Mouse (Mus musculus) midbrain, embryonic 11.5 days (tissue): ENCODE measurements around the gene Ryk. TPM values are rescaled to one million over a fixed set of nuclear protein-coding genes. Genes with fewer than 3 reads are reported as not detected.

ENCODE experiments used
- ATAC-seq: fragments of 200-750 bp; cut with Nextera tagmentation; 2 replicates; pipeline ENCODE4 v1.8.0; 2017; ENCODE audit warnings: moderate TSS enrichment, moderate library complexity; ENCODE audit not compliant: low FRiP score
- DNase-seq: peaks from one replicate; pipeline ENCODE4 v3.0.0; 2015; ENCODE audit warnings: low spot score; ENCODE audit errors: missing footprints
- H3K27ac ChIP-seq: fragments of 300-500 bp; sonication (generic); 2 replicates; pipeline ENCODE4 v1.5.1; 2014; ENCODE audit warnings: low read depth, low read length
- H3K27me3 ChIP-seq: fragments of 300-500 bp; sonication (generic); 2 replicates; pipeline ENCODE4 v1.6.1; 2014; ENCODE audit warnings: mild to moderate bottlenecking, low read length, moderate library complexity, mixed read lengths; ENCODE audit not compliant: control insufficient read depth, insufficient read depth
- H3K36me3 ChIP-seq: fragments of 300-500 bp; sonication (generic); 2 replicates; pipeline ENCODE4 v1.6.1; 2014; ENCODE audit warnings: mild to moderate bottlenecking, low read length, moderate library complexity, mixed read lengths; ENCODE audit not compliant: control insufficient read depth, insufficient read depth
- H3K4me1 ChIP-seq: fragments of 300-500 bp; sonication (generic); 2 replicates; pipeline ENCODE4 v1.6.1; 2014; ENCODE audit warnings: low read length; ENCODE audit not compliant: control insufficient read depth, insufficient read depth
- H3K4me2 ChIP-seq: fragments of 300-500 bp; sonication (generic); 2 replicates; pipeline ENCODE4 v1.6.1; 2014; ENCODE audit warnings: mild to moderate bottlenecking, moderate library complexity
- H3K4me3 ChIP-seq: fragments of 300-500 bp; sonication (generic); 2 replicates; pipeline ENCODE4 v1.5.1; 2014; ENCODE audit warnings: low read depth, low read length
- H3K9ac ChIP-seq: fragments of 300-500 bp; sonication (generic); 2 replicates; pipeline ENCODE4 v1.6.1; 2014; ENCODE audit warnings: low read length
- H3K9me3 ChIP-seq: fragments of 300-500 bp; sonication (generic); 2 replicates; pipeline ENCODE4 v1.6.1; 2016; ENCODE audit warnings: low read length; ENCODE audit not compliant: control insufficient read depth
- WGBS: fragments of 180-500 bp; shearing (Covaris S2); extraction: QIAGEN DNeasy Blood & Tissue Kit; methylation state at CpG from one replicate; pipeline ENCODE4 v1.1.7; 2014; 5-methylcytosine and 5-hydroxymethylcytosine counted together
- polyA plus RNA-seq: library from polyadenylated mRNA; unstranded; fragments of >200 nt; fragmentation: Nextera tagmentation; extraction: Ambion mirVana; gene quantifications from 2 replicates; pipeline ENCODE4 v1.2.1, GENCODE M21; 2014

Ryk gene
- polyA plus RNA-seq, 1 experiment from 2014 or later = 27.1 TPM

- Histone ChIP-seq H3K36me3 (no peaks in the 10 kb centered on the region), H3K27ac (no peak overlapping the region), H3K27me3 (no peaks in the 10 kb centered on the region), H3K9me3 (no peaks in the 10 kb centered on the region), H3K4me2 (no peak overlapping the region), H3K9ac (no peak overlapping the region), H3K4me1 (no peaks in the 10 kb centered on the region), H3K4me3 (no peak overlapping the region)
- ATAC-seq = no peak
- peak; percentile 44 for DNase-seq
- 70% methylated on average over 5 of the region's 5 CpGs for WGBS
Measured at GRCm38 (mm10) chr9:102948706-102949105, 114.0 kb downstream of the Ryk start.

DNA sequence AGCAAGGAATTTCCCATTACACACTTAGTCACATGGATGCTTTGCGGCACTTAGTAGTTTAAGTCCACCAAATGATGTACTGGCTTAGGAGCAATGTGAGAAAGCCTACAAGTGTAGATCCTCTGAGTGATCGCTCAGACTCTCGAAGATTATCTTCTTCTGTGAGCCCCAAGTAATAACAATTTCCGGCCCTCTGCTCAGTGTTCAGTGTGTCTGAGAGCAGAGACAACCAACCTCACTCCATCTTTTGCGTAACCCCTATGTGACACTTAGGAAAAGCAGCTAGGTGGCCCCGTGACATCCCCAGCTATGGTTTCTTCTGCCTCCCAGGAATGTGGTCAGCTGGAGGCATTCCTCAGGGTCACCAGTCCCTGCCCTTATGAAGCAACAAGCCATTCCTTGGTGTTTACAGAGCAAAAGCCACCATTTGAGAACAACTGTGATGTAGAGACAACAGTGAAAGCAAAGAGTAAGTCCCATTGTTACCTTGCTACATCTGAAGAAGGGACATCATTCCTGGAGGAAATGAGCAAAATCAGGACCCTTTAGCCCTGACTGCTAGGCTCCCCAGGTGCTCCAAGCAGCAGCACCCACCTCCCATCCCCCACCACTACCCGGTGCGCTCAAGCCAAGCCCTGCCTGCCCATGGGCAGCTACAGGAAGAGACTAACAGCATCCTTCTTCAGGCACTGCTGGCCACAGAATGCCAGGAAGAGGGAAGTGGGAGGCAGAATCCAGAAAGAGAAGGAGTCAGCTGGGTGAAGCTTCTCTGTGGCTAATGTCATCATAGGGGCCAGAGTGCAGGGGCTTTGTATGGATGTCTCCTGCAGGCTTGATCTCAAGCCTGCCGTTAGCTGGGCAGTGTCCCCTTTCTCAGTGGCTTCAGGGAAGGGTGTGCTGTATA lies 116.6 kb downstream of the Ryk start:
- no peaks in the 10 kb centered on the region for H3K9me3 ChIP-seq
- 89% methylated on average over 9 of the region's 9 CpGs for WGBS

GRCm38 (mm10) chr9:102955866-102956265 lies 121.1 kb downstream of the Ryk start:
- H3K9me3 ChIP-seq = no peaks in the 10 kb centered on the region
- no peak overlapping the region for H3K4me3 ChIP-seq
- no peak overlapping the region for H3K4me2 ChIP-seq
- 88% methylated on average over 3 of the region's 3 CpGs for WGBS
- no peaks in the 10 kb centered on the region for H3K27me3 ChIP-seq
- DNase-seq = no peak
- no peak overlapping the region for H3K27ac ChIP-seq
- no peaks in the 10 kb centered on the region for H3K36me3 ChIP-seq
- no peak for ATAC-seq
- H3K9ac ChIP-seq = no peak overlapping the region
- H3K4me1 ChIP-seq = no peaks in the 10 kb centered on the region

More for the DNA sequence above, 116.6 kb downstream of the Ryk start:
- Histone ChIP-seq H3K4me2 (no peak overlapping the region), H3K9ac (no peak overlapping the region), H3K4me3 (no peak overlapping the region), H3K27me3 (no peaks in the 10 kb centered on the region), H3K27ac (no peak overlapping the region), H3K36me3 (no peaks in the 10 kb centered on the region), H3K4me1 (no peaks in the 10 kb centered on the region)
- DNase-seq (peak; percentile 26), ATAC-seq (no peak)

Other genes starting within 250 kb of the Ryk start
- gene Anapc13, start 208.6 kb upstream of the Ryk start, polyA plus RNA-seq = 167 and 182 TPM in 2 replicates
- 53.1 and 62.0 TPM in 2 replicates for gene Cep63, start 208.4 kb upstream of the Ryk start, polyA plus RNA-seq
- gene Amotl2, start 118.2 kb upstream of the Ryk start, polyA plus RNA-seq = 47.0 and 58.0 TPM in 2 replicates
- 0.31 and 0.54 TPM in 2 replicates for gene Slco2a1, start 153.8 kb downstream of the Ryk start, polyA plus RNA-seq